Mouse (Mus musculus): ENCODE results near the gene Gm10406.
A peak's percentile ranks its signal among the peaks of the same experiment; 100 is the strongest.
"Not testable (repeated sequence)": the region's sequence is repeated elsewhere in the genome, so short reads cannot be mapped to it uniquely, and the experiment has no call there.

The Gm10406 gene

DNA sequence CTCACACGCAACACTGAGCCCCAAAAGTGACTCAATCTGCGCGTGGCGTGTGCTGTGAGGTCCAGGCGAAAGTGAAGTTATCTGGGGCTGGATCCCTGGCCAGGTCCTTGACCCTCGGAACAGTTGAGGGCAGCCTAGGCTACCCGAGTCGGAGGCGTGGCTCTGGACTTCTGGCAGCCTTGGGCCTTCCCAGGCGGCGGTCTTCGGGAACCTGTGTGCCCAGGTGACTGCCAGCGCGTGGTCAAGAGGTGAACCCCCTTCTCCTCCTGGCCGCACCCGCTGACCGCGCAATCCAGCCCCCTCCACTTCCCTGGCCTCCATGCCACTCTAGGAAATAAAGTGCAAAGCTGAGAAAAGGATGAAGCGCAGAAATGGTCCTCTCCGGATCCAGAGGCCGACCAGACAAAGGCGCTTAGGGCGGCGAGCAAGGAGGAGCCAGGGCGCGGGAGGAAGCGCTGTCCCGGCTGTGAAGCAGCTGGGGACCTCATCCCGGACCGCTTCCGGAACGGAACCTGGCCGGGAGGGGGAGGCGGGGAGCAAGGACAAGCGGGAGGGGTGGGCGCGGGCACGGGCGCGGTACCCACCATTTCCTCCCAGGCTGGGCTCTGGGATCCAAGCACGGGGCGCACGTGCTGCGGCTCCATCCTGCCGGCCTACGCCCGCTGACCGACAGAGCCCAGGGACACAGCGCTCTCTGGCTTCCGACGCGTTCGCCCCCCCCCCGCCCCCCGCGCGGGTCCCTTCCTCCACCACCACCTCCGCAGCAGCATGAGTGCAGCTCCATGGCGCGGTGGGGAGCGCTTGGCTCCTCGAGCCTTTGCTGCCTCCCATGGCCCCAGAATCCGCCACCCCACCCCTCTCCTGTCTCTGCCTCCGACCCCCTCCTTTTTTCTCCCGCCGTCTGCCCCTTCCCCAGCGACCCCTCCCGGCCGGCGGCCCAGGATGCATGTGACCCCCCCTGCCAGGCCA is at the start of gene Gm10406:
Gene Gm10406, minus strand, starts transcription at position 669 of the 969 bp plus-strand sequence.
- peak; percentile 7 to 30 for DNase-seq

- DNase-seq, result not testable (repeated sequence)
These were observed 17.6 kb upstream of the Gm10406 start, which contains the start of gene Gm3685 for GRCm38 (mm10) chr14:7044870-7045269. Gene Gm3685 (minus strand): TSS chr14:7044970.

DNA sequence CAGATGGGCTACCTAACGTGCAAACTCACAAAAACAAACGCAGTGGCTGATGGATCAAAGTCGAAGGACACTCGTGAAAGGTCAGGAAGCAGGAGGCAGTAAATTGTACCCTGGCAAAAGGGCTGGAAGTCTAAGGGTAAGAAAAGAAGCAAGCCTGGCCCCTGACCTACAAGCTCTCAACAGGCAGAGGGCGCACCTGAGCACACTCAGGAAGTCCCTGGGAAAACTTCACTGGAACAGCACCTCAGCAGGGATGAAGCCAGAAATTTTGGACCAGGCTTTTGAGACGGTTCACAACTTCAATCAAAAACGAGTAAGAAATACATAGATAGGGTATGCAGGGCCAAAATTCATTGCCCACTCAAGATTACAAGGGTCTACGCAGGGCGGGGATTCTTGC is 975 bp downstream of the Gm10406 start:
- DNase-seq, result peak in 1 of 2 experiments; percentile 2

DNA sequence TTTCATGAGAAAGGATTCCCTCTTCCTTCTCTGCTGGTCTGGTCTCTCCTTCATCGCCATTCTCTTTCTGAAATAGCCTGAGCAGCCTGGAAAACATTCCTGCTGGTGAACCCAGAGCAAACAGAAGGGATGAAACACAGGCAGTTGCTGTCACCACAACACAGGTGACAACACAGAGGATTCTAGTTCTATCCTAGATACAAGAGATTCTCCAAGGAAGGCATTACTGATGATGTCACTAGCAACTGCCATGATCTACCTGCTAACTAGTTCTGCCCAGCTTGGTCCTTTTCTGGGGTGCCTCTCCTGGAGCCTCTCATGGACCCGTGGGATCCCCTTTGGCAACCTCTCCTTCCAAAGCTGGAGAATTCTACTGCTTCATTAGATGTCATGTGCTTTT is 53.5 kb downstream of the Gm10406 start, which contains the start of gene Gm6356:
Gene Gm6356, minus strand, starts transcription at position 101 of the 400 bp plus-strand sequence.
- not testable (repeated sequence) for DNase-seq
